Mouse (Mus musculus) embryonic facial prominence, embryonic 14.5 days (tissue): ENCODE data around the gene Cnnm1. TPM values are rescaled to one million over a fixed set of nuclear protein-coding genes. Genes with fewer than 3 reads are reported as not detected.

Source experiments
- ATAC-seq: fragments of 200-750 bp; cut with Nextera tagmentation; 2 replicates; pipeline ENCODE4 v1.8.0; 2017; ENCODE audit warnings: low read depth, moderate number of reproducible peaks, moderate TSS enrichment
- DNase-seq: peaks from one replicate; pipeline ENCODE4 v3.0.0-alpha.2; 2015; ENCODE audit warnings: low spot score
- H3K27ac ChIP-seq: fragments of 300-500 bp; sonication (generic); replicated peaks from 2 replicates; pipeline ENCODE4 v1.5.1; 2014; ENCODE audit warnings: low read depth, mild to moderate bottlenecking, low read length, moderate library complexity
- H3K27me3 ChIP-seq: fragments of 300-500 bp; sonication (generic); replicated peaks from 2 replicates; pipeline ENCODE4 v1.6.1; 2014; ENCODE audit warnings: low read length; ENCODE audit not compliant: control insufficient read depth, insufficient read depth
- H3K36me3 ChIP-seq: fragments of 300-500 bp; sonication (generic); 2 replicates; pipeline ENCODE4 v1.6.1; 2014; ENCODE audit warnings: low read length, mixed read lengths; ENCODE audit not compliant: control insufficient read depth, insufficient read depth
- H3K4me1 ChIP-seq: fragments of 300-500 bp; sonication (generic); 2 replicates; pipeline ENCODE4 v1.6.1; 2014; ENCODE audit warnings: antibody characterized with exemption, low read length; ENCODE audit not compliant: control insufficient read depth, insufficient read depth
- H3K4me2 ChIP-seq: fragments of 300-500 bp; sonication (generic); 2 replicates; pipeline ENCODE4 v1.6.1; 2014; ENCODE audit warnings: low read depth, mild to moderate bottlenecking, low read length, moderate library complexity, mixed read lengths
- H3K4me3 ChIP-seq: fragments of 300-500 bp; sonication (generic); 2 replicates; pipeline ENCODE4 v1.5.1; 2014; ENCODE audit warnings: low read depth, mild to moderate bottlenecking, low read length
- H3K9ac ChIP-seq: fragments of 300-500 bp; sonication (generic); 2 replicates; pipeline ENCODE4 v1.6.1; 2014; ENCODE audit warnings: low read depth, mild to moderate bottlenecking, low read length, moderate library complexity, mixed read lengths
- H3K9me3 ChIP-seq: fragments of 300-500 bp; sonication (generic); 2 replicates; pipeline ENCODE4 v1.6.1; 2016; ENCODE audit warnings: low read length; ENCODE audit not compliant: control insufficient read depth
- WGBS: fragments of 180-500 bp; shearing (Covaris S2); extraction: QIAGEN DNeasy Blood & Tissue Kit; methylation state at CpG from one replicate; pipeline ENCODE4 v1.1.7; 2014; 5-methylcytosine and 5-hydroxymethylcytosine counted together
- polyA plus RNA-seq: library from polyadenylated mRNA; unstranded; fragments of >200 nt; fragmentation: Nextera tagmentation; extraction: Ambion mirVana; gene quantifications from 2 replicates; pipeline ENCODE4 v1.2.1, GENCODE M21; 2014

Cnnm1 gene
- polyA plus RNA-seq, 1 experiment from 2014 or later, result 0.96 TPM

DNA sequence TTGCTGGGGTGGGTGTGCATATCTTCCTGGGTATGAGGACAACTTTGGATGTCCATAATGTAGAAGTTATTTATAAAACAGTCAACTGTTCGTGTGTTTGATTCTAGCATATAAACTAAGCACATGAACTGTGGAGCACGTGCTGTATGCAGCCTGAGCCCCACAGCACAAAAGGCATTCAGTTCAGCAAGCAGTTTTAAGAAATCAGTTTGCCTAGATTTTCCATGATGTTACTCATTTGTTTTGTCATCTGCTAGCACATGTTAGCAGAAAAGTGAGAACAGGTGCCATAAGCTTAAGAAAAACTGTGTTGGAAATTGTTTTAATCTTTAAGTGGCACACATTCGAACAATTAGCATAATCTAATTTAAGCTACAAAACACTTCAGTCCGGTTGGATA lies 19.7 kb downstream of the Cnnm1 start:
- Histone ChIP-seq H3K27ac (no peak overlapping the region), H3K9me3 (no peaks in the 10 kb centered on the region), H3K4me1 (no peaks in the 10 kb centered on the region; the same call in 1 of the 2 replicates), H3K27me3 (no peaks in the 10 kb centered on the region), H3K4me3 (no peak overlapping the region), H3K4me2 (no peak overlapping the region), H3K36me3 (no peaks in the 10 kb centered on the region), H3K9ac (no peak overlapping the region)
- ATAC-seq (no peak), DNase-seq (no peak)
- WGBS, result 44% methylated on average over 4 of the region's 4 CpGs

DNA sequence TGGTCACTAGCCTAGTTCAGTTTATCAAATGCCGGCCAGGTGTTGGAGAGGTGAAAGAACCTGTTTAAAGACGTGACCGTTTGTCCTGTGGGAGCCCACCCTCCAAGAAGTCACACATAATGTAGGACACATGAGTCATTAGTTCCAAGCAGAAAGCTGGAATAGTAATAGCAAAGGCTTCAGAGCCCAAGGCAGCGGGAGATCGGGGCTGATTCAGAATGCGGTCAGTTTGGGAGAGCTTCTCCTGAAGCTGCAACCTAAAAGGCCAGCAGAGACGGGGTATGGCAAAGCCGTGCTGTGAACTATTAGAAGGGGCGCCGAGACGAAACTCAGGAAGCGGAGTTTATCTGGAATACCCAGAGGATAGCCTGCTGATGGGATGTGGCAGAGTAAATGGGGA lies 20.2 kb downstream of the Cnnm1 start:
- DNase-seq (no peak), ATAC-seq (no peak)
- Histone ChIP-seq H3K27ac (no peak overlapping the region; the same call in 1 of the 2 replicates), H3K4me2 (no peak overlapping the region), H3K9me3 (no peaks in the 10 kb centered on the region), H3K4me3 (no peak overlapping the region), H3K27me3 (no peaks in the 10 kb centered on the region), H3K36me3 (no peaks in the 10 kb centered on the region), H3K4me1 (no peaks in the 10 kb centered on the region; the same call in 1 of the 2 replicates), H3K9ac (no peak overlapping the region)
- WGBS, result 81% methylated on average over 12 of the region's 12 CpGs

DNA sequence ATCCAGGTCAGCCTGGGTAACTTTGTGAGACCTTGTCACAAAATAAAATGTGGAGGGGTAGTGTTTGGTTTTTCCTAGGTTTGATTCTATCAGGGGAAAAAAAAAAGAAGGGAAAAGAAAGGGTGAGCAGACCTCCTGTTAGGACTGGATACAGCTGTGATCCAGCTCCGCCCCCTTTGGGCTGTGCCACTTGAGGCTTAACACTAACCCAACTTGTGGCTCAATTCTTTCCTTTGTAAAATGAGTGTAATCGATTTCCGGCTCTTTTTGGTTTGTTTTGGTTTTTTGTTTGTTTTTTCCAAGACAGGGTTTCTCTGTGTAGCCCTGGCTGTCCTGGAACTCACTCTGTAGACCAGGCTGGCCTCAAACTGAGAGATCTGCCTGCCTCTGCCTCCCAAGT lies 21.9 kb downstream of the Cnnm1 start:
- WGBS, result 84% methylated on average over 3 of the region's 3 CpGs
- H3K4me2 ChIP-seq, result no peak overlapping the region
- ATAC-seq (no peak), DNase-seq (no peak)
- no peak overlapping the region for H3K27ac ChIP-seq
- H3K4me1 ChIP-seq, result no peaks in the 10 kb centered on the region; the same call in 1 of the 2 replicates
- no peak overlapping the region for H3K4me3 ChIP-seq
- no peaks in the 10 kb centered on the region for H3K9me3 ChIP-seq
- no peaks in the 10 kb centered on the region for H3K27me3 ChIP-seq
- no peak overlapping the region for H3K9ac ChIP-seq
- H3K36me3 ChIP-seq, result no peaks in the 10 kb centered on the region

DNA sequence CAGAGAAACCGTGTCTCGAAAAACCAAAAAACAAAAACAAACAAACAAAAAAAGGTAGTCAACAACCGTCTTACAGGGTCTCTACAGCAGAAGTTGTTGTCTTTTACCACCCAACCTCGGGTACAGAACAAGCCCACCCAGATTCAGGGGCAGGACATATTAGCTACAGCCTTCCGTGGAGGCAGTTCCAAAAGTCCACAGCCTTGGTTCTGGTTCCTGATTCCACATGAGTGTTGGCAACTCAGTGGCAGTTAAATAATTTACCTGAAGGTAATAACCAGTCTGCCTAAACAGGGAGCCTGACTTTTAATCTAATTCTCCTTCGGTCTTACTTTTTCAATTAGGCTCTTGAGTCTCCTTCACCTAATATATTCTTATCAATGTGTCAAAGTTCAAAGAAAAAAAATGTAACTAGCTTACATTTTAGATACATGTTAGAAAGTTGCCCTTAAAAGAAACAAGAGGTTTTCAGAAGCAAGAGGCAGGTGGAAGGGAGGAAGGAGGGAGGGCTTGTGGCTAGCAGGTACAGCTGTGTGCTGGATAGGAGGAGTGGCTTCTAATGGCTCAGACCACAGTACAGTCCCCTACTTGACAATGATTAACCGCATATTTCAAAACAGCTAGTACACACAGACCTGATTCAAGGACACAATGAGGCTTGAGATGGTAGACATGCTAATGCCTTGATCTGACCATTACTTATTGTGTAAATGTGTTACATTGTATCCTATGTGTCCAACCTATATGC lies 23.5 kb downstream of the Cnnm1 start:
- Histone ChIP-seq H3K4me1 (no peaks in the 10 kb centered on the region; the same call in 1 of the 2 replicates), H3K9me3 (no peaks in the 10 kb centered on the region), H3K36me3 (no peaks in the 10 kb centered on the region), H3K9ac (no peak overlapping the region), H3K27ac (no peak overlapping the region), H3K27me3 (no peaks in the 10 kb centered on the region), H3K4me3 (no peak overlapping the region), H3K4me2 (no peak overlapping the region)
- DNase-seq, result no peak
- no peak for ATAC-seq
- WGBS, result 85% methylated on average over 7 of the region's 7 CpGs

DNA sequence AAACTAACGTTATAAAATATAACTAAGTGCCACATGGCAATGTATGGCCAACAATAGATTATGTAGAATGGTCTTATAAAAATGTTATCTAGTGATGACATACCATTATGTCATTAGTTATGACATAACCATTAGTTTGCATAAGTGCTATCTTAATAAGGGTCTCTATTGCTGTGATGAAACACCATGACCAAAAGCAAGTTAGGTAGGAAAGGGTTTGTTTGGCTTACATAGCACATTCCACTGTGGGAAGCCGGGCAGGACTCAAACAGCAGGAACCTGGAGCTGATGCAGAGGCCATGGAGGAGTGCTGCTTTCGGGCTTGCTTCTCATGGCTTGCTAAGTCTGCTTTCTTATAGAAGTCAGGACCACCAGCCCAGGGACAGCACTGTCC lies 24.1 kb downstream of the Cnnm1 start:
- DNase-seq (no peak), ATAC-seq (no peak)
- Histone ChIP-seq H3K4me1 (peaks cover 2% of the 10 kb centered on the region; the same call in 1 of the 2 replicates), H3K9ac (no peak overlapping the region), H3K36me3 (no peaks in the 10 kb centered on the region), H3K27me3 (no peaks in the 10 kb centered on the region), H3K9me3 (no peaks in the 10 kb centered on the region), H3K4me2 (no peak overlapping the region), H3K4me3 (no peak overlapping the region), H3K27ac (no peak overlapping the region)
- 71% methylated on average over 3 of the region's 3 CpGs for WGBS

- Histone ChIP-seq H3K4me3 (no peak overlapping the region), H3K4me1 (peaks cover 6% of the 10 kb centered on the region; the same call in 1 of the 2 replicates), H3K9me3 (no peaks in the 10 kb centered on the region), H3K9ac (no peak overlapping the region), H3K36me3 (no peaks in the 10 kb centered on the region), H3K27ac (no peak overlapping the region), H3K27me3 (no peaks in the 10 kb centered on the region), H3K4me2 (no peak overlapping the region)
- WGBS, result 92% methylated on average over 11 of the region's 11 CpGs
- DNase-seq, result no peak
- no peak for ATAC-seq
Observed at GRCm38 (mm10) chr19:43465076-43465475, 24.8 kb downstream of the Cnnm1 start.

- H3K27ac ChIP-seq, result no peak overlapping the region
- H3K4me1 ChIP-seq, result peaks cover 6% of the 10 kb centered on the region; the same call in 1 of the 2 replicates
- ATAC-seq (no peak), DNase-seq (no peak)
- H3K36me3 ChIP-seq, result no peaks in the 10 kb centered on the region
- no peak overlapping the region for H3K4me3 ChIP-seq
- H3K9ac ChIP-seq, result no peak overlapping the region
- WGBS, result 90% methylated on average over 14 of the region's 14 CpGs
- no peaks in the 10 kb centered on the region for H3K27me3 ChIP-seq
- H3K9me3 ChIP-seq, result no peaks in the 10 kb centered on the region
- H3K4me2 ChIP-seq, result no peak overlapping the region
Observed at GRCm38 (mm10) chr19:43465601-43466255, 25.5 kb downstream of the Cnnm1 start.

GRCm38 (mm10) chr19:43467927-43468685 lies 27.9 kb downstream of the Cnnm1 start:
- no peak overlapping the region for H3K4me3 ChIP-seq
- H3K9ac ChIP-seq, result no peak overlapping the region
- no peak overlapping the region for H3K27ac ChIP-seq
- no peak overlapping the region for H3K4me2 ChIP-seq
- H3K27me3 ChIP-seq, result no peaks in the 10 kb centered on the region
- peaks cover 6% of the 10 kb centered on the region; the same call in 1 of the 2 replicates for H3K4me1 ChIP-seq
- WGBS, result 82% methylated on average over 12 of the region's 12 CpGs
- no peaks in the 10 kb centered on the region for H3K9me3 ChIP-seq
- ATAC-seq (no peak), DNase-seq (no peak)
- H3K36me3 ChIP-seq, result no peaks in the 10 kb centered on the region
